Mouse (Mus musculus) stomach, postnatal 0 days (tissue): ENCODE measurements around the gene Bmx. TPM values are rescaled to one million over a fixed set of nuclear protein-coding genes. Genes with fewer than 3 reads are reported as not detected.

Experiments used
- ATAC-seq: fragments of 200-750 bp; cut with Nextera tagmentation; 2 replicates; pipeline ENCODE4 v1.8.0; 2017; ENCODE audit not compliant: low FRiP score, low TSS enrichment
- DNase-seq: peaks from one replicate; pipeline ENCODE4 v3.0.0-alpha.2; 2016; ENCODE audit warnings: low spot score
- H3K27ac ChIP-seq: fragments of 300-500 bp; sonication (generic); replicated peaks from 2 replicates; pipeline ENCODE4 v1.5.1; 2014; ENCODE audit warnings: mild to moderate bottlenecking, control low read depth
- H3K27me3 ChIP-seq: fragments of 300-500 bp; sonication (generic); 2 replicates; pipeline ENCODE4 v1.6.1; 2014; ENCODE audit warnings: low read length; ENCODE audit not compliant: control insufficient read depth, insufficient read depth
- H3K36me3 ChIP-seq: fragments of 300-500 bp; sonication (generic); 2 replicates; pipeline ENCODE4 v1.6.1; 2014; ENCODE audit warnings: low read length, mixed read lengths; ENCODE audit not compliant: control insufficient read depth, insufficient read depth
- H3K4me1 ChIP-seq: fragments of 300-500 bp; sonication (generic); replicated peaks from 2 replicates; pipeline ENCODE4 v1.6.1; 2014; ENCODE audit warnings: antibody characterized with exemption; ENCODE audit not compliant: control insufficient read depth, insufficient read depth
- H3K4me2 ChIP-seq: fragments of 300-500 bp; sonication (generic); replicated peaks from 2 replicates; pipeline ENCODE4 v1.6.1; 2014; ENCODE audit warnings: low read depth, mild to moderate bottlenecking, control low read depth, moderate library complexity
- H3K4me3 ChIP-seq: fragments of 300-500 bp; sonication (generic); 2 replicates; pipeline ENCODE4 v1.5.1; 2014; ENCODE audit warnings: low read depth, low read length, control low read depth
- H3K9ac ChIP-seq: fragments of 300-500 bp; sonication (generic); 2 replicates; pipeline ENCODE4 v1.6.1; 2014; ENCODE audit warnings: mild to moderate bottlenecking, low read length, control low read depth, mixed read lengths
- H3K9me3 ChIP-seq: fragments of 300-500 bp; sonication (generic); 2 replicates; pipeline ENCODE4 v1.6.1; 2016; ENCODE audit warnings: low read length; ENCODE audit not compliant: control insufficient read depth
- CTCF ChIP-seq: IDR thresholded peaks from 2 replicates; pipeline ENCODE4 v1.5.1; 2016; ENCODE audit warnings: antibody characterized with exemption, low read depth, mild to moderate bottlenecking, moderate library complexity
- EP300 ChIP-seq: optimal IDR thresholded peaks from 2 replicates; pipeline ENCODE3; 2016; ENCODE audit warnings: antibody characterized with exemption
- WGBS: fragments of 180-500 bp; shearing (Covaris S2); extraction: QIAGEN DNeasy Blood & Tissue Kit; methylation state at CpG from one replicate; pipeline ENCODE4 v1.1.7; 2014; 5-methylcytosine and 5-hydroxymethylcytosine counted together
- polyA plus RNA-seq: library from polyadenylated mRNA; unstranded; fragments of >200 nt; fragmentation: Nextera tagmentation; extraction: Ambion mirVana; gene quantifications from 2 replicates; pipeline ENCODE4 v1.2.1, GENCODE M21; 2015

The Bmx gene
- 0.51 and 0.52 TPM in 2 replicates for polyA plus RNA-seq

- Histone ChIP-seq H3K9ac (no peak within 1 kb of the TSS), H3K4me3 (no peak within 1 kb of the TSS), H3K4me1 (no peaks in the 10 kb centered on the region), H3K27me3 (no peaks in the 10 kb centered on the region), H3K4me2 (no peak within 1 kb of the TSS), H3K27ac (no peak within 1 kb of the TSS), H3K9me3 (no peaks in the 10 kb centered on the region), H3K36me3 (no peaks in the 10 kb centered on the region)
- 63% methylated on average over 8 of the region's 8 CpGs for WGBS
- no peak for DNase-seq
- TF ChIP-seq EP300 (no peak), CTCF (no peak)
- no peak for ATAC-seq
Observed at GRCm38 (mm10) chrX:164258057-164258456, at the start of gene Bmx. Gene Bmx, minus strand, starts transcription at chrX:164258193.

GRCm38 (mm10) chrX:164306250-164306649 lies 48.3 kb upstream of the Bmx start:
- Histone ChIP-seq H3K27ac (no peak overlapping the region), H3K36me3 (no peaks in the 10 kb centered on the region), H3K4me2 (no peak overlapping the region), H3K4me3 (no peak overlapping the region), H3K4me1 (no peaks in the 10 kb centered on the region), H3K27me3 (no peaks in the 10 kb centered on the region), H3K9me3 (no peaks in the 10 kb centered on the region), H3K9ac (no peak overlapping the region)
- DNase-seq (no peak), ATAC-seq (no peak)
- TF ChIP-seq CTCF: no peak
- TF ChIP-seq EP300: no peak
- WGBS: 43% methylated on average over 2 of the region's 2 CpGs

GRCm38 (mm10) chrX:164291147-164291546 lies 33.2 kb upstream of the Bmx start:
- ATAC-seq (no peak), DNase-seq (no peak)
- H3K9ac ChIP-seq: no peak overlapping the region
- H3K36me3 ChIP-seq: no peaks in the 10 kb centered on the region
- H3K4me3 ChIP-seq: no peak overlapping the region
- no peak overlapping the region for H3K4me2 ChIP-seq
- no peaks in the 10 kb centered on the region for H3K27me3 ChIP-seq
- 25% methylated on average over 5 of the region's 5 CpGs for WGBS
- no peak overlapping the region for H3K27ac ChIP-seq
- no peak for TF ChIP-seq CTCF
- no peak for TF ChIP-seq EP300
- no peaks in the 10 kb centered on the region for H3K4me1 ChIP-seq
- H3K9me3 ChIP-seq: no peaks in the 10 kb centered on the region

- H3K4me1 ChIP-seq: no peaks in the 10 kb centered on the region
- H3K9ac ChIP-seq: no peak overlapping the region
- ATAC-seq (no peak), DNase-seq (peak; percentile 22)
- H3K4me2 ChIP-seq: no peak overlapping the region
- H3K27me3 ChIP-seq: no peaks in the 10 kb centered on the region
- TF ChIP-seq EP300 (no peak), CTCF (peak; percentile 72)
- no peaks in the 10 kb centered on the region for H3K36me3 ChIP-seq
- 67% methylated on average over 3 of the region's 3 CpGs for WGBS
- H3K27ac ChIP-seq: no peak overlapping the region
- H3K9me3 ChIP-seq: no peaks in the 10 kb centered on the region
- H3K4me3 ChIP-seq: no peak overlapping the region
Observed at GRCm38 (mm10) chrX:164287077-164287476, 29.1 kb upstream of the Bmx start.

GRCm38 (mm10) chrX:164283808-164284207 lies 25.8 kb upstream of the Bmx start:
- WGBS: 59% methylated on average over 4 of the region's 4 CpGs
- Histone ChIP-seq H3K36me3 (no peaks in the 10 kb centered on the region), H3K27me3 (no peaks in the 10 kb centered on the region), H3K4me1 (no peaks in the 10 kb centered on the region), H3K27ac (0 out of 2 replicates have a peak overlapping the region, but pooled peaks have one; percentile 13), H3K4me2 (no peak overlapping the region), H3K9me3 (no peaks in the 10 kb centered on the region), H3K9ac (no peak overlapping the region), H3K4me3 (no peak overlapping the region)
- ATAC-seq (peak; percentile 57; the same call in 1 of the 2 replicates), DNase-seq (no peak)
- TF ChIP-seq EP300 (no peak), CTCF (no peak)

GRCm38 (mm10) chrX:164280918-164281647 lies 23.1 kb upstream of the Bmx start:
- no peak overlapping the region for H3K4me3 ChIP-seq
- TF ChIP-seq CTCF (no peak), EP300 (no peak)
- no peaks in the 10 kb centered on the region for H3K4me1 ChIP-seq
- 34% methylated on average over 7 of the region's 7 CpGs for WGBS
- no peak for DNase-seq
- no peaks in the 10 kb centered on the region for H3K36me3 ChIP-seq
- ATAC-seq: 0 out of 2 replicates have a peak, but pooled peaks have one; percentile 47
- no peaks in the 10 kb centered on the region for H3K27me3 ChIP-seq
- no peak overlapping the region for H3K27ac ChIP-seq
- H3K9ac ChIP-seq: no peak overlapping the region
- no peaks in the 10 kb centered on the region for H3K9me3 ChIP-seq
- no peak overlapping the region for H3K4me2 ChIP-seq
